Mouse (Mus musculus): Measurements from ENCODE around the gene Angptl1. TPM values are rescaled to one million over a fixed set of nuclear protein-coding genes. Genes with fewer than 3 reads are reported as not detected.
A peak's percentile ranks its signal among the peaks of the same experiment; 100 is the strongest.

The Angptl1 gene
- polyA plus RNA-seq, 1 experiment from 2014 or later = 12.2 TPM

DNA sequence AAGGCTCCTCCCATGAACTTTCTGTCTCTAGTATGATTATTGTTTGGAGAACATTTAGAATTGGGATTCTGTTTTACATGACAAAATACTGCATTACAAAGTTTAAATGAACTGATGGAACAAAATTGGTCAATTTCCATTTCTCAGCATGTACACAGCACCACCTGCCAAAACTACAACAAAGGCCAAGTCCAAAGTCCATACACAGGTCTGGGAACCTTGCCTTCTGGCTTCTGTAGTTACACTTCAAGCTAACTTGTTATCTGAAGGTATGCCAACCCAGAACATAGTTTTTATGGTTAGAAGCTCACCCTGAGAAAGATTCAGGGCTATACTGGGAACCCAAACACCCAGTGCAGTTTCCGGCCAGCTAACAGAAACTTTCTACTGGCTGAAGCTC is 19.1 kb upstream of the Angptl1 start:
- Histone ChIP-seq H3K4me1 (ENCODE audit: control insufficient read depth, insufficient read depth, low read length) (no peaks in the 10 kb centered on the region), H3K4me3 (ENCODE audit: low read depth, low read length) (no peak overlapping the region), H3K9ac (replicated peaks; ENCODE audit: low read length) (no peak overlapping the region), H3K9me3 (replicated peaks; ENCODE audit: control insufficient read depth, low read length) (no peaks in the 10 kb centered on the region), H3K4me2 (ENCODE audit: low read depth, low read length) (no peak overlapping the region), H3K27ac (replicated peaks; ENCODE audit: low read depth, low read length) (no peak overlapping the region), H3K27me3 (ENCODE audit: control insufficient read depth, insufficient read depth, low read length) (no peaks in the 10 kb centered on the region), H3K36me3 (replicated peaks; ENCODE audit: control insufficient read depth, insufficient read depth, low read depth, low read length) (no peaks in the 10 kb centered on the region)
- 87% methylated on average over 1 of the region's 1 CpGs for WGBS
- ATAC-seq (replicated peaks; ENCODE audit: insufficient number of reproducible peaks, low FRiP score, low TSS enrichment, low read depth) = no peak
- DNase-seq (ENCODE audit: low spot score) = no peak

DNA sequence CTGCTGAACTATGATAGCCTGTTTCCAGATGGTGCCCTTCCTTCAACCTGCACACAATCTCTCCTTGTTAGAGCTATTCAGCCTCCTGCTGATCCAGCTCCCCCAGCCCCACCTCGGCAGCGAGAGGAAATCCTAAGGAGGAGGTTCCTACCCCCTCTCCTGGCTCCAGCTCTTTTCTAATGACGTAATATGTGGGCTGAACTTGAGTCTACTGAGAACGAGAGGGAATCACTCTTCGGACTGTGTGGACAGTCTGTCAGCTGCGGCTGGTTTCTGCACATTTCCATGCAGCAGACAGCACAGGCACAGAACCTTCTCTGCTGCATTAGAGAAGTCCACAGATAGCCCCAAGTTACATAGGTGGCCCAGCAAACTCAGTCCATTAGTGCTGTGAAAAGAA is 333 bp downstream of the Angptl1 start:
- Histone ChIP-seq H3K4me3 (ENCODE audit: low read depth, low read length) (peak overlapping the region; percentile 18; the same call in 1 of the 2 replicates), H3K27me3 (ENCODE audit: control insufficient read depth, insufficient read depth, low read length) (no peaks in the 10 kb centered on the region), H3K27ac (replicated peaks; ENCODE audit: low read depth, low read length) (peak overlapping the region; percentile 74), H3K36me3 (replicated peaks; ENCODE audit: control insufficient read depth, insufficient read depth, low read depth, low read length) (no peaks in the 10 kb centered on the region), H3K9me3 (replicated peaks; ENCODE audit: control insufficient read depth, low read length) (no peaks in the 10 kb centered on the region), H3K4me2 (ENCODE audit: low read depth, low read length) (peak overlapping the region; percentile 40), H3K9ac (replicated peaks; ENCODE audit: low read length) (peak overlapping the region; percentile 18; the same call in 1 of the 2 replicates), H3K4me1 (ENCODE audit: control insufficient read depth, insufficient read depth, low read length) (no peaks in the 10 kb centered on the region; the same call in 1 of the 2 replicates)
- 5% methylated on average over 6 of the region's 6 CpGs for WGBS
- ATAC-seq (replicated peaks; ENCODE audit: insufficient number of reproducible peaks, low FRiP score, low TSS enrichment, low read depth) (peak; percentile 94), DNase-seq (ENCODE audit: low spot score) (peak; percentile 92)

DNA sequence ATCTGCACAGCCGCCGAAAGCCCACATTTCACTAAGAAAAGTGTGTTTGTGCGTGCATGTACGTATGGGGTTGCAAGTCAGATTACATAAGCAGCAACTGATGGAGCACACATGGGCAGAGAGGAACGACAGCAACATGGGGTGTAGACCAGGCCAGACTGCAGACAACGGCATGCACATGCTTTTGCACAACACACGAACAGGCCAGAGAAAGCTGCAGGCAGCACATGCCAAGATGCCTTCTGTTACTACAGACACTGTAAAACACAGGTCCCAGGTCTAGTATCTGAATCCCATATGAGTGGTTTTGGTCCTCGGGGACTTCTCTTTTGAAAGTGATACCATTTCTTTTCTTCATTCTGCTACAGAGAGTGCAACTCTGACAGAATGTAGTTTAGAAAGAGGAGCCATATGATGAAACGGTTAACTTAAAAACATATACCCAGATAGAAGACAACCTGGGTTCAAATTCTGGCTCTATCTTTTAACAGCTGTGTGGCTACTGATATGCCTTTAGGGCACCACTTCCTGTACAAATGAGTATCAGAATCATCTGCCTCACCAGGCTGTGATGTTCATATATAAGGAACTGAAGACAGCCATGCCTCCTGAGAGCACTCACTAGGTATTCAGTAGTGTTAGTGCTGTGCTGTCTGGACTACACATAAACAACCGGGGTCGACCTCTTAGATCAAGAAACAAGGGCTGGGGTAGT is 3.4 kb downstream of the Angptl1 start:
- Histone ChIP-seq H3K9ac (replicated peaks; ENCODE audit: low read length) (no peak overlapping the region), H3K27ac (replicated peaks; ENCODE audit: low read depth, low read length) (no peak overlapping the region), H3K27me3 (ENCODE audit: control insufficient read depth, insufficient read depth, low read length) (no peaks in the 10 kb centered on the region), H3K9me3 (replicated peaks; ENCODE audit: control insufficient read depth, low read length) (no peaks in the 10 kb centered on the region), H3K4me2 (ENCODE audit: low read depth, low read length) (no peak overlapping the region), H3K4me1 (ENCODE audit: control insufficient read depth, insufficient read depth, low read length) (no peaks in the 10 kb centered on the region; the same call in 1 of the 2 replicates), H3K4me3 (ENCODE audit: low read depth, low read length) (no peak overlapping the region), H3K36me3 (replicated peaks; ENCODE audit: control insufficient read depth, insufficient read depth, low read depth, low read length) (no peaks in the 10 kb centered on the region)
- DNase-seq (ENCODE audit: low spot score) = no peak
- 66% methylated on average over 11 of the region's 11 CpGs for WGBS
- no peak for ATAC-seq (replicated peaks; ENCODE audit: insufficient number of reproducible peaks, low FRiP score, low TSS enrichment, low read depth)

DNA sequence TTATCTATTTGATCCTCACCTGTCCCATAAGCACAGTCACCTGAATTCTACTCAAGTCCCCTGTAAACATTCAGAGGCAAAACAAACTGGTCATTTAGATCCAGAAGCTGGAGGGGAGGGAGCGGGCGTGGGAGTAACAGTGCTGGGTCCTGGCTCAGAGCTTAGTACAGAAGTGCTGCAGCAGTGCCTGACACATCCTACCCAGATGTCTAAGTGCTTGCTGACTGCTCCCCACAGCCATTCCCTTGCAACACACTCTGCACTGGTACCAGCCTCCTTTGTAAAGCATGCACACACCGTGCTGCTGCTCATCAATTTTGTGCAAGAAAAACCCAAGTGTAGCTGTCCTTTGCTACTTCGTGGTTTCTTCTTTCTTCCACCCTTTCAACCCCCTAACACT is 8.7 kb downstream of the Angptl1 start:
- Histone ChIP-seq H3K4me1 (ENCODE audit: control insufficient read depth, insufficient read depth, low read length) (no peaks in the 10 kb centered on the region; the same call in 1 of the 2 replicates), H3K4me2 (ENCODE audit: low read depth, low read length) (no peak overlapping the region), H3K9me3 (replicated peaks; ENCODE audit: control insufficient read depth, low read length) (no peaks in the 10 kb centered on the region), H3K4me3 (ENCODE audit: low read depth, low read length) (no peak overlapping the region), H3K27me3 (ENCODE audit: control insufficient read depth, insufficient read depth, low read length) (no peaks in the 10 kb centered on the region), H3K9ac (replicated peaks; ENCODE audit: low read length) (no peak overlapping the region), H3K36me3 (replicated peaks; ENCODE audit: control insufficient read depth, insufficient read depth, low read depth, low read length) (no peaks in the 10 kb centered on the region), H3K27ac (replicated peaks; ENCODE audit: low read depth, low read length) (no peak overlapping the region)
- DNase-seq (ENCODE audit: low spot score) = no peak
- ATAC-seq (replicated peaks; ENCODE audit: insufficient number of reproducible peaks, low FRiP score, low TSS enrichment, low read depth) = no peak
- WGBS = 73% methylated on average over 4 of the region's 4 CpGs

DNA sequence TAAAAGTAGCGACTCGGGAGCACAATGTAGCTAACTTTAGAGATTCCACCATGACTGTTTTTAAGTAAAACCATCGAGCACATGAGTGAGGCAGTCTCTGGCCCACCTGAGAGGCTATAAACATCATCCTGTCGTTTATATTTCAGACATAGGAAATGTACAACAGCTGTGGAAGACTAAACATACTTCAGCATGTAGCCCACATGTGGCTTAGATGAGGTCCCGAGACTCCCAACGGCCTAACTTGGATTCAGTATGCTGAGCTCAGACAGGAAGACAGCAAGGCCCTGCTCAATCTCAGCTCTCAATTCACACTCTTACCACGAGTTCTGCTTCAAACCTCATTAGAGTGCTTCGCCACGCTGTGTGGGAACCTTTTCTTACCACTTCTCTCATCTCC is 14.0 kb downstream of the Angptl1 start:
- H3K27ac ChIP-seq (replicated peaks; ENCODE audit: low read depth, low read length) = 0 out of 2 replicates have a peak overlapping the region, but pooled peaks have one; percentile 10
- no peaks in the 10 kb centered on the region for H3K36me3 ChIP-seq (replicated peaks; ENCODE audit: control insufficient read depth, insufficient read depth, low read depth, low read length)
- no peaks in the 10 kb centered on the region for H3K27me3 ChIP-seq (ENCODE audit: control insufficient read depth, insufficient read depth, low read length)
- peak; percentile 82 for DNase-seq (ENCODE audit: low spot score)
- H3K9me3 ChIP-seq (replicated peaks; ENCODE audit: control insufficient read depth, low read length) = no peaks in the 10 kb centered on the region
- no peaks in the 10 kb centered on the region for H3K4me1 ChIP-seq (ENCODE audit: control insufficient read depth, insufficient read depth, low read length)
- H3K4me2 ChIP-seq (ENCODE audit: low read depth, low read length) = no peak overlapping the region
- peak; percentile 75 for ATAC-seq (replicated peaks; ENCODE audit: insufficient number of reproducible peaks, low FRiP score, low TSS enrichment, low read depth)
- H3K4me3 ChIP-seq (ENCODE audit: low read depth, low read length) = no peak overlapping the region
- no peak overlapping the region for H3K9ac ChIP-seq (replicated peaks; ENCODE audit: low read length)
- WGBS = 41% methylated on average over 9 of the region's 9 CpGs

DNA sequence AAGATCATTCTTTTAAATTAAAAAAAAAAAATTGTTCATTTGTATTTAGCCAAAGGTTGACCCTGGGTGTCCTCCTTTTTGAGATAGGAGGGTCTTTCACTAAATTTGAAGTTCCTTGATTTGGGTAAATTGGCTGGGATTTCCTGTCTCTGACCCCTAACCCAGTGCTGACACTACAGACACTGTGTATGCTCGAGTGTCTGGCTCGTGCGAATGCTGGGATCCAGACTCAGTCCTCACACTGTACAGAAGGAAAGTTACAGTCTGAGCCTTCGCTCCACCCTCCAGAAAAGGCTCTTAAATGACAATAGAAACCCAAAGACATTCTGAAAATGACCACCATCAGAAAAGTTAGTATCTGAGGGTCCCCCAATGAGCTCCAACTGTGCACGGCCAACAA is 14.5 kb downstream of the Angptl1 start:
- Histone ChIP-seq H3K9ac (replicated peaks; ENCODE audit: low read length) (no peak overlapping the region), H3K36me3 (replicated peaks; ENCODE audit: control insufficient read depth, insufficient read depth, low read depth, low read length) (no peaks in the 10 kb centered on the region), H3K4me1 (ENCODE audit: control insufficient read depth, insufficient read depth, low read length) (no peaks in the 10 kb centered on the region), H3K27ac (replicated peaks; ENCODE audit: low read depth, low read length) (0 out of 2 replicates have a peak overlapping the region, but pooled peaks have one; percentile 10), H3K9me3 (replicated peaks; ENCODE audit: control insufficient read depth, low read length) (no peaks in the 10 kb centered on the region), H3K4me3 (ENCODE audit: low read depth, low read length) (no peak overlapping the region), H3K4me2 (ENCODE audit: low read depth, low read length) (no peak overlapping the region), H3K27me3 (ENCODE audit: control insufficient read depth, insufficient read depth, low read length) (no peaks in the 10 kb centered on the region)
- DNase-seq (ENCODE audit: low spot score) (peak; percentile 35), ATAC-seq (replicated peaks; ENCODE audit: insufficient number of reproducible peaks, low FRiP score, low TSS enrichment, low read depth) (peak; percentile 75; the same call in 1 of the 2 replicates)
- WGBS = 41% methylated on average over 5 of the region's 5 CpGs

DNA sequence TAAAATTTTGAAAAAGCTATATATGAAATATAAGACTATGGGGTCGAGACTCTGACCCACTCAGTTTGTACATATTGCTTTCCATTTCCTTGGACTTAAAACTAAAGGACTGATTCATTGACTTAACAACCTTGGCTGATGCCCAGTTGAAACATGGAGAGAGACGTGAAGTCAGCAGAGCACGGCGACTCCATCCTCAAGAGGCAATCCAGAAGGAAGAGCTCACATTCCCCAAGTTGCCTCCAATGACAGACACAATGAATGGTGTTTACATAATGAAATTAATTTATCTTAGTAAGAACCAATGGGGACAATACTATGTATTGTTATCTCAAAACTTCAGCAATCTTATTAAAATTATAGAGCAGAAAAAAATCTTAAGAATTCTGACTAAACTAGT is 16.2 kb downstream of the Angptl1 start:
- no peak for ATAC-seq (replicated peaks; ENCODE audit: insufficient number of reproducible peaks, low FRiP score, low TSS enrichment, low read depth)
- no peaks in the 10 kb centered on the region for H3K9me3 ChIP-seq (replicated peaks; ENCODE audit: control insufficient read depth, low read length)
- no peaks in the 10 kb centered on the region for H3K4me1 ChIP-seq (ENCODE audit: control insufficient read depth, insufficient read depth, low read length)
- WGBS = 92% methylated on average over 4 of the region's 4 CpGs
- H3K4me3 ChIP-seq (ENCODE audit: low read depth, low read length) = no peak overlapping the region
- no peak for DNase-seq (ENCODE audit: low spot score)
- H3K9ac ChIP-seq (replicated peaks; ENCODE audit: low read length) = no peak overlapping the region
- no peaks in the 10 kb centered on the region for H3K27me3 ChIP-seq (ENCODE audit: control insufficient read depth, insufficient read depth, low read length)
- no peak overlapping the region for H3K27ac ChIP-seq (replicated peaks; ENCODE audit: low read depth, low read length)
- H3K36me3 ChIP-seq (replicated peaks; ENCODE audit: control insufficient read depth, insufficient read depth, low read depth, low read length) = no peaks in the 10 kb centered on the region
- no peak overlapping the region for H3K4me2 ChIP-seq (ENCODE audit: low read depth, low read length)

DNA sequence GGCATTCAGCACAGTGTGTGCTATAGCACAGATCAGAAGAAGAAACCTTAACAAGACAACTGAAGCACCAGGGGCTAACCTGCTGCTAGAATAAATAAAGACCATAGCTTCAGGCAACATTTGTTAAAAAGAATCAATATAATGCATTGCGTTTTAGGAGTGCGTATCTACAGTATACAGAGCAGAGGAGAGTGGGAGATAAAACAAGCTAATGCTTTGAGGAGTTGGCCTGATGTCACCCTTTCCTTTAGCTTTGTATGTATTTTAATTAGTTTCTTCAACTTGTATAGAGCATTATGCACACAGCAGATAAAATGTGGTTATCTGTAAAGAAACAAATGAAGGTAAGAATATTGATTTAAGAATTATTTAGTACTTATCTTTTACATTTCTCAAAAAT is 18.3 kb downstream of the Angptl1 start:
- Histone ChIP-seq H3K4me1 (ENCODE audit: control insufficient read depth, insufficient read depth, low read length) (no peaks in the 10 kb centered on the region), H3K27me3 (ENCODE audit: control insufficient read depth, insufficient read depth, low read length) (no peaks in the 10 kb centered on the region), H3K9me3 (replicated peaks; ENCODE audit: control insufficient read depth, low read length) (no peaks in the 10 kb centered on the region), H3K36me3 (replicated peaks; ENCODE audit: control insufficient read depth, insufficient read depth, low read depth, low read length) (no peaks in the 10 kb centered on the region), H3K9ac (replicated peaks; ENCODE audit: low read length) (no peak overlapping the region), H3K4me3 (ENCODE audit: low read depth, low read length) (no peak overlapping the region), H3K4me2 (ENCODE audit: low read depth, low read length) (no peak overlapping the region), H3K27ac (replicated peaks; ENCODE audit: low read depth, low read length) (no peak overlapping the region)
- no peak for DNase-seq (ENCODE audit: low spot score)
- no peak for ATAC-seq (replicated peaks; ENCODE audit: insufficient number of reproducible peaks, low FRiP score, low TSS enrichment, low read depth)
- 89% methylated on average over 2 of the region's 2 CpGs for WGBS

Data from embryonic facial prominence, embryonic 11.5 days (tissue).